Mouse (Mus musculus): Measurements from ENCODE around the gene 1700025C18Rik. TPM values are rescaled to one million over a fixed set of nuclear protein-coding genes. Genes with fewer than 3 reads are reported as not detected.
A peak's percentile ranks its signal among the peaks of the same experiment; 100 is the strongest.

The 1700025C18Rik gene
- total RNA-seq, 2 experiments from 2014 or later, result not detected

DNA sequence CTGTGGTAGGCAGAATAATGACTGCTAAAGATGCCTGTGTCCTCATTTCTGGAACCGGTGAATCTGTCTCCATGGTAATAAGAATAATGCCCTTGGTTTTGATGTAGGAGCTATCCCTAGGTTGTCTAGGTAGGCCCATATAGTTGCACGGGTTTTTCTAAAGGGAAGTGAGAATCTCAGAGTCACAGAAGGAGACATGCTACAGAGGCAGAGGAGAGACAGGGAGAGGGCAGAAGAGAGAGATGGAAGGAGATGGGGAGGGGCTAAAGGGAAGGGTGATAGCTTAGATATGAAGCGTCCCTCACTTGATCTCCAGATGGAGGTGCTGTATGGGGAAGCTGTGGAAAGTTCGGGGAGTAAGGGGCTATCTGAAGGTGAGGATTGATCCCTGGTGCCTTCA is 53.1 kb downstream of the 1700025C18Rik start:
- no peak for DNase-seq

DNA sequence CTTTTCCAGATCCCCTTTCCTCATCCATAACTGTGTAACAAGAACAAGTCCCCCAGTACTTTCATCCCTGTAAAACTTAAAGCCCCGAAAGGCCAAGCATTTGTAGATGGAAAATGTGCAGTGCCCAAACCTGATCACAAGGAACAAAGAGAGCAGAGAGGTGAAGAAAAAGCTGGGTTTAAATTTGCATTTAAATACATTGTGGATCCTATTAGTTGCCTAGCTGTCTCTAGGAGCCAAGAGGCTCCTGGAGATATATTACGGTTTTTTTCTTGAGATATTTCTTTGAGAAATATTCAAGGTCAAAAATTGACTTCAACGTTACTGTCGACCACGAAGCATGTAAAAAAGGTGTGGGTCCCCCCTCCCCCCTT is 55.5 kb downstream of the 1700025C18Rik start:
- no peak for DNase-seq

DNA sequence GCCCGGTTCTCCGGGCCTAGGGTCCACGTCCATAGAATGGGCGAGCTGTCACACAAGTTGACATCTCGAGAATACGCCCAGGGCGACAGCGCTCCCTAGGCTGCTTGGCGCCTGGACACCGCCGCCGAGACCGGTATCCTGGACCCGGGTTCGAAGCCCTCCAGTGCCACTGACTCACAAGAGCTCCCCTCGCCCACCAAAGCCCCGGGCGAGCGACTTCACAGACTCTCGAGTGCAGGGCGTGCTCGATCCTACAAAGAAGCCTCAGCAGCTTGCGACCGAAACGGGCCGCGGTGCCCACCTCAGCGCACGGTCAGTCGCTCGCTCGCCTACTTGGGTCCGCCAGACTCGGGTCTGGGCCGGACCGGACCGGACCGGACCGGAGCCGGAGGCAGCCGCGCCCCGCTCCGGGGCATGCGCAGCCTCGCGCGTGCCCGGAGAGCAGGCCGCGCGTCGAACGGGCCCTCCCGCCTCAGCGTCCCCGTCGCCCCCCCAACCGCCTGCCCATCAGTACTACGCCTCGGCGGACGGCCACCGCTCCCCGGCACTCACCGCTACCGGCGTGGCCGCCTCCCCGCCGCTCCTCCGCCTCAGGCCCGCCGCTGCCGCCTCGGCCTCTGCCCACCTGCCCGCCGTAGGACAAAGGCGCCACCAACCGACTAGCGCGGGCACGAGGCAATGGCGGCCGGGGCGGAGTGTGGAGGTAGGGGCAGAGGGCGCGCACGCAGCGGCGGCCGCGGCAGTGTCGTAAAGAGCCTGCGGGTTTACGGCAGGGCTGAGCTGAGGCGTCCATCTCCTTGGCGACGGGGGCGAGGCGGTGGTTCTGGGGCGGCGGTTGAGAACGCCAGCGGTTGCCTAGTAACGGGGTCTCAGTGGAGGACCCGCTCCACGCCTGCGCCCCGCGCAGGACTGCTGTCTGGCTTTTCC is 56.2 kb downstream of the 1700025C18Rik start, which contains the start of gene Ncoa5:
Gene Ncoa5 (minus strand): TSS at position 737 of the 927 bp plus-strand sequence.
- peak; percentile 96 for DNase-seq

DNA sequence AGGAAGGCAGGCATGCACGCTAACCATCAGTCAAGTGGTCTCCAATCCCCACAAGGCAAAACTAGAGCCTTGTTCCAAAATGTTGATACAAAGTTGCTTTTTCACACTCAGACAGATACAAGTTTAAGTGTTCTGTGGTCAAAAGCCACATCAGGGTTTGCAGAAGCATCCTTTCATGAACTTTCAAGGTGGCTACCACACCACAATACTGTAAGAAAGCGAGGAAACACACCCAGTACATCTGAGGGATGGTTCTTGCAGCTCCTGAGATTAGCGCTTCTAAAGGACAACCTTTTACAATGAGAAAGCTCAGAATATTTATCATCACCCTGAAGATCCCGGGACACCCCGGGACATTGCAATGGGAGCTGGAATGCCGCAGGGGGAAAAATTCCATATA is 57.2 kb downstream of the 1700025C18Rik start:
- no peak for DNase-seq

DNA sequence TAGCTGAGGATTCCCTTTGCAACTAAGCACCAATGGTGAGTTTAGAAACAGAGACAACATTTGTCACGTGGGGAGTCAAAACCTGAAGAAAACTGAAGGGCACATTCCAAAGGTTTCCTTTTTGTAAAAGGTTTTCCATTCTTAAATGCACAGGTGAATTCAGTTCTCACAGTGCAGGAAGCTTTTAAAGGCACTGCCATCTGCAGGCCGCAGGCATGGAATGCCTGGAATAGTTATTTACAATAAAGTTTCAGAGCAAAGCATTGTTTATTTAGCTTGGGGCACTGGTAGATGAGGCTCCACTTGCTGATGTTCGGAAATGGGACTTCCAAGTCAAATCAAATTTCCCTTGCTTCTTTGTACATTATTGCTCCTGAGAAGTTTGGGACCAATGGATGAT is 58.0 kb downstream of the 1700025C18Rik start:
- DNase-seq, result no peak

Other genes with a start within 250 kb of the 1700025C18Rik start
- 10 to 100 TPM; 15.2 to 18.5 TPM for gene Pltp, start 233.0 kb downstream of the 1700025C18Rik start, total RNA-seq (2021)
- gene Pcif1, start 211.4 kb downstream of the 1700025C18Rik start, total RNA-seq (2021), result 10 to 100 TPM; 31.2 to 34.3 TPM
- gene Zfp335, start 179.0 kb downstream of the 1700025C18Rik start, total RNA-seq (2021), result 10 to 100 TPM in 1 of 2 experiments, 1 to 10 TPM in 1; 8.5 to 11.0 TPM
- 10 to 100 TPM in 1 of 2 experiments, 1 to 10 TPM in 1; 1.2 to 96.6 TPM for gene Mmp9, start 150.0 kb downstream of the 1700025C18Rik start, total RNA-seq (2021)
- gene Slc12a5, start 129.9 kb downstream of the 1700025C18Rik start, total RNA-seq (2021), result 1 to 10 TPM; 1.4 to 1.5 TPM
- gene Ncoa5, start 55.9 kb downstream of the 1700025C18Rik start, total RNA-seq (2021), result 10 to 100 TPM; 13.4 to 20.4 TPM
- gene Cd40, start 35.1 kb downstream of the 1700025C18Rik start, total RNA-seq (2021), result under 1 TPM; 0.95 to 0.96 TPM
- under 1 TPM; 0.07 to 0.25 TPM for gene Cdh22, start 144.1 kb upstream of the 1700025C18Rik start, total RNA-seq (2021)
- 10 to 100 TPM; 17.5 to 18.6 TPM for gene Slc35c2, start 197.1 kb upstream of the 1700025C18Rik start, total RNA-seq (2021)
- 10 to 100 TPM; 20.3 to 24.3 TPM for gene Elmo2, start 235.7 kb upstream of the 1700025C18Rik start, total RNA-seq (2021)